Mouse (Mus musculus): Measurements from ENCODE around the gene Galm. TPM values are rescaled to one million over a fixed set of nuclear protein-coding genes. Genes with fewer than 3 reads are reported as not detected.

Galm gene
- polyA plus RNA-seq (2016; fragmentation: Nextera tagmentation; extraction: Ambion mirVana) = 4.8 and 5.0 TPM in 2 replicates

DNA sequence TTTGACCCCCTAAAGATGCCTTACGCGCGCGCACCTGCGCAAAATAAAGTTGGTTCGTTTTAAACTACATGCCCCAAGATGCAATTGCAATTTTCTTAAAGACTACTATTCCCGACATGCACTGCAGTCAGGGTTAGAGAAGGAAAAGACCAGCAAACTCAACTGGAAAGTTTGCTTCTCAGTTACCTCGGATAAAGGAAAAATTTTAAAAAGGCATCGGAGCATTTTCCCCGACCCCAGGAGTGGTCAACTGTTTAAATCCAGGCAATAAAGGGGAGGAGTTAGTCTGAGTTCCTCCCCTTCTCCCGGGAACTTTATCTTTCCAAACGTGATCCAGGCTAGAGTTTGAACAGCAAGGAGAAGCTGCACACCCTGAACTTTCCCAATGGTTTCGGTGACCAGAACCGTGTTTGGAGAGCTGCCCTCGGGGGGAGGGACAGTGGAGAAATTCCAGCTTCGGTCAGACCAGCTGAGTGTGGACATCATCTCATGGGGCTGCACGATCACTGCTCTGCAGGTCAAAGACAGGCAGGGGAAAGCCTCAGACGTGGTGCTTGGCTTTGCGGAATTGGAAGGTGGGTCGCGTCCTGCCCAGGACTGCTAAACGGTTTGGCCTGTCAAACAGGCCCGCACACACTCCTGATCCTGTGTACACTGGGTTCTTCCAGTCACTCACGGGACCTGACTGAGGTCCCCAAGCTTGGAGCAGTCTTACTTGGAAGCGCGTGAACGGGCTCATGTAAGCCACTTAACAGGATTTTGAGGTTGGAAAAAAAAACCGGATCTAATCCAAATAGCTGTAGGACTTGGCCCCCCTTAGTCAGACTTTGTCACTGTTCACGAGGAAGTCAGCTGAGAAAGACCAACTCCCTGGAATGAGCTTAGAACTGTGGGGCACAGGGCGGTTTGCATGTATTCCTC, at the start of gene Galm:
TSS of gene Galm (plus strand) at position 141 of the 921 bp plus-strand sequence.
- WGBS = 3% methylated on average over 30 of the region's 30 CpGs
- peak; percentile 64 for ATAC-seq (ENCODE audit: low FRiP score, low read depth)

DNA sequence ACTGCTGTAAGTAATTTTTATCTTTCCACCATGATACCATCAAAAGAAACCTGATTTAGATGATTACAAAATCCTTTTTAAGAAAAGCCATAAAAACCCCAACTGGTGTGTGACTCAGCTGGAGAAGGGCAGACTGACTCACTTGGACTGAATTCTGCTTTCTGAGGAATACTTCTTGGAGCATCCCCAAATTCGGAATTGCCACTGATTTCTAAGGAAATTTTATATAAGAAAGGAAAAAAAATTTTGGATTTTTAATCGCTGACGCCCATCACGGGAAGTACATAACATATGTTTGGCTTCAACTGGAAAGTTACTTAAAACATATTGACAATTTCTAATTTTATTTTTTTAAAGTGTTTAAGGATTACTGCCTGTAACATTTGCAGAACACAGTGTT, 48.5 kb upstream of the Galm start:
- Histone ChIP-seq H3K4me3 (no peak overlapping the region), H3K27me3 (no peaks in the 10 kb centered on the region), H3K4me1 (no peaks in the 10 kb centered on the region), H3K27ac (replicated peaks) (no peak overlapping the region), H3K4me2 (replicated peaks) (no peak overlapping the region), H3K9me3 (no peaks in the 10 kb centered on the region), H3K9ac (replicated peaks) (no peak overlapping the region), H3K36me3 (no peaks in the 10 kb centered on the region)
- ATAC-seq (ENCODE audit: low FRiP score, low read depth) = no peak
- WGBS = 92% methylated on average over 4 of the region's 4 CpGs

More for the DNA sequence above, at the start of gene Galm:
- Histone ChIP-seq H3K36me3 (no peaks in the 10 kb centered on the region), H3K9me3 (no peaks in the 10 kb centered on the region), H3K4me2 (replicated peaks) (peak within 1 kb of the TSS; percentile 67), H3K27ac (replicated peaks) (no peak within 1 kb of the TSS), H3K9ac (replicated peaks) (peak within 1 kb of the TSS; percentile 59), H3K4me1 (peaks cover 9% of the 10 kb centered on the region; the same call in 1 of the 2 replicates), H3K4me3 (peak within 1 kb of the TSS; percentile 51), H3K27me3 (0 out of 2 replicates have a peak, but pooled peaks cover 3% of the 10 kb centered on the region)

DNA sequence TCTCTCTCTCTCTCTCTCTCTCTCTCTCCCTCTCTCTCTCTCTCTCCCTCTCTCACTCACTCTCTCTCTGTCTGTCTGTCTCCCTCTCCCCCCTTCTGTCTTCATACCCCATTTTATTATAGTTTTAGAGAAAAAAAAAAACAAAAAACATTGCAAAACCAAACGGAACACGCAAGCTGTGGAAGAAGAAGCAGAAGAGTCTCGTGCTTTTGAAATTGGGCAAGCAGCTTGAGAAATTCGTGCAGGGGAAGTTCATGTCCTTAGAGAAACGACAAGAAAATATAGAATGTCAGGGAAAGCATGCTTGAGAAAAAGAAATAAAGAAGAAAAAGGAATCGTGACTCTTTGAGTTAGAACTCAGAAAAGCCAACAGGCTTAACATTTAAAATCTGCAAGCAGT, 44.0 kb upstream of the Galm start:
- WGBS = 82% methylated on average over 6 of the region's 6 CpGs
- Histone ChIP-seq H3K36me3 (no peaks in the 10 kb centered on the region), H3K27me3 (no peaks in the 10 kb centered on the region), H3K4me3 (no peak overlapping the region), H3K27ac (replicated peaks) (no peak overlapping the region), H3K4me1 (no peaks in the 10 kb centered on the region), H3K9me3 (no peaks in the 10 kb centered on the region), H3K4me2 (replicated peaks) (no peak overlapping the region), H3K9ac (replicated peaks) (no peak overlapping the region)
- ATAC-seq (ENCODE audit: low FRiP score, low read depth) = no peak

DNA sequence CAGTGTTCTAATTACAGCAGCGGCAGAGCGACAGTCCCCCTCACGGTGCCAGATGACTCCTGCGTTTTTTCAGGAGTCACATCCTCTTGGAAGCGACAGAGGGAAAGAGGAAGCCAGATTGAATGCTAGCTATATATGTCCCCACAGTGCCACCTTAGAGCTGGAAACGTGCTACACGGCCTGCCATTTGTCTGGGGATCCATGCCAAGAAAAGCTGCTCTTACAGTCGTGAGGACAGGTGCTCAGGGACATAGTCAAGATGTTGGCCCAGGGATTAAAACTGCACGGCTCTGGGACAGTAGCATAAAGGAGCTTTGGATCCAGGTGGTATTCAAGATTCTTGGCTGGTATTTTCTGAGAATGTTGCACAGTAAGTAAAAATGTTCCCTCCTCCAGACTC, 42.8 kb upstream of the Galm start:
- H3K27ac ChIP-seq (replicated peaks) = no peak overlapping the region
- H3K9ac ChIP-seq (replicated peaks) = no peak overlapping the region
- no peaks in the 10 kb centered on the region for H3K36me3 ChIP-seq
- H3K9me3 ChIP-seq = no peaks in the 10 kb centered on the region
- H3K4me3 ChIP-seq = no peak overlapping the region
- no peak overlapping the region for H3K4me2 ChIP-seq (replicated peaks)
- 87% methylated on average over 9 of the region's 9 CpGs for WGBS
- H3K4me1 ChIP-seq = no peaks in the 10 kb centered on the region
- no peak for ATAC-seq (ENCODE audit: low FRiP score, low read depth)
- H3K27me3 ChIP-seq = no peaks in the 10 kb centered on the region

DNA sequence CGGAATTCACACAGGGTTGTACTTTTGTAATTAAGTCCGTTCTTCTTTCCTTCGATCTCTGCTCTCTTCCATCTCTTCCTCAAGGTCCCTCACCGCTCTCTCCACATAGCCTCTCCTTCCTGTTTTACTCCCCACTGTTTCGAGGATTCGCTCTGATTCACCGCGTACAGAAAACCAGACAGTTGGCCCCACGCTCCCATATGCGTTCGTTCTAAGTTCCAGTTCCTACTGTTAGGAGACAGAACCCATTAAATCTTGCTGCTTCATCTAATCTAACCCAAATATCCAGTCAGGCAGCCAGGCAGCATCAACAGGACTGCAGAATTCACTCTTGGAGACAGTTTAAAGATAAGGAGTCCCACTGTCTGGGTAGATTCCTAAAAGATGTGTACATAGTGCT, 40.7 kb upstream of the Galm start:
- H3K4me2 ChIP-seq (replicated peaks) = no peak overlapping the region

GRCm38 (mm10) chr17:80088168-80088567, 39.1 kb upstream of the Galm start:
- no peak for ATAC-seq (ENCODE audit: low FRiP score, low read depth)
- Histone ChIP-seq H3K4me2 (replicated peaks) (no peak overlapping the region), H3K9ac (replicated peaks) (no peak overlapping the region), H3K9me3 (no peaks in the 10 kb centered on the region), H3K27ac (replicated peaks) (no peak overlapping the region), H3K27me3 (no peaks in the 10 kb centered on the region), H3K4me3 (no peak overlapping the region), H3K36me3 (no peaks in the 10 kb centered on the region), H3K4me1 (no peaks in the 10 kb centered on the region)
- 90% methylated on average over 3 of the region's 3 CpGs for WGBS

More for the DNA sequence above, 40.7 kb upstream of the Galm start:
- Histone ChIP-seq H3K4me3 (no peak overlapping the region), H3K36me3 (no peaks in the 10 kb centered on the region), H3K4me1 (no peaks in the 10 kb centered on the region), H3K9ac (replicated peaks) (no peak overlapping the region), H3K9me3 (no peaks in the 10 kb centered on the region), H3K27ac (replicated peaks) (no peak overlapping the region), H3K27me3 (no peaks in the 10 kb centered on the region)
- no peak for ATAC-seq (ENCODE audit: low FRiP score, low read depth)
- 93% methylated on average over 11 of the region's 11 CpGs for WGBS

GRCm38 (mm10) chr17:80090551-80090950, 36.7 kb upstream of the Galm start:
- Histone ChIP-seq H3K36me3 (no peaks in the 10 kb centered on the region), H3K27me3 (no peaks in the 10 kb centered on the region), H3K9me3 (no peaks in the 10 kb centered on the region), H3K9ac (replicated peaks) (no peak overlapping the region), H3K4me2 (replicated peaks) (no peak overlapping the region), H3K4me1 (peaks cover 3% of the 10 kb centered on the region), H3K27ac (replicated peaks) (no peak overlapping the region), H3K4me3 (no peak overlapping the region)
- 86% methylated on average over 4 of the region's 4 CpGs for WGBS
- no peak for ATAC-seq (ENCODE audit: low FRiP score, low read depth)

DNA sequence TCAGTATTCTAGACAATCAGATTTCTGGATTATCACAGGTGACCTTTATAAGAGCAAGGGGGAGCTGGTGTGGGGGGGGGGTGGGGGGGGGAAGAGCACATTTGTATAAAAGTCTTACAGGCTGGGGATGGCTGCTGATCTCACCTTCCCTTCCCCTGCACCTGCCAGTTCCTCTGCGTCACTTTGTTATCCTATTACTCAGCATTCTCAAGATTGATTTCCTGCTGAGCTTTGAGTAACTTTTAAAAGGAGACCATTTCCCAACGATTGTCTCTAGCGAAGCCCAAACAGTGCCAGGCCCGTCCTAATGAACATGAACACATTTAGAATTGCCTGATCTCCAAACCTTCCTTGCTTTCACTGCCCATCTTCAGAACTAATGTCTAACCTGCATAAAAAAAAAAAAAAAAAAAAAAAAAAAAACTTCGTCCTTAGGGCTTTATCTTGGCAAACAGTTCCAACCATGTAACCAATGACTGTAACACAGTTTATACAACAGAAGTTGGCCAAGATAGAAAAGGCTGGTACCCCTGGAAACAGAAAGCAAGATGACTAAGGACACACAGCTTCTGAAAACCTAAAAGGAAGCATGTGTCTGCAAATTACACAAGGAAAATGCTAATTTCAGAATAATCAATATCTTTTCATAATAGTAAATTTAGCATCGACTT, 35.3 kb upstream of the Galm start:
- 55% methylated on average over 6 of the region's 6 CpGs for WGBS
- Histone ChIP-seq H3K4me2 (replicated peaks) (no peak overlapping the region), H3K9ac (replicated peaks) (no peak overlapping the region)

GRCm38 (mm10) chr17:80095254-80095899, 31.9 kb upstream of the Galm start:
- Histone ChIP-seq H3K27ac (replicated peaks) (no peak overlapping the region), H3K4me1 (peaks cover 18% of the 10 kb centered on the region), H3K27me3 (no peaks in the 10 kb centered on the region), H3K9me3 (no peaks in the 10 kb centered on the region), H3K36me3 (no peaks in the 10 kb centered on the region), H3K9ac (replicated peaks) (0 out of 2 replicates have a peak overlapping the region, but pooled peaks have one; percentile 7), H3K4me2 (replicated peaks) (peak overlapping the region; percentile 39), H3K4me3 (no peak overlapping the region)
- WGBS = 76% methylated on average over 9 of the region's 9 CpGs
- peak; percentile 16; the same call in 1 of the 2 replicates for ATAC-seq (ENCODE audit: low FRiP score, low read depth)

More for the DNA sequence above, 35.3 kb upstream of the Galm start:
- no peaks in the 10 kb centered on the region for H3K9me3 ChIP-seq
- no peaks in the 10 kb centered on the region for H3K27me3 ChIP-seq
- H3K27ac ChIP-seq (replicated peaks) = no peak overlapping the region
- H3K4me3 ChIP-seq = no peak overlapping the region
- ATAC-seq (ENCODE audit: low FRiP score, low read depth) = no peak
- peaks cover 15% of the 10 kb centered on the region for H3K4me1 ChIP-seq
- H3K36me3 ChIP-seq = no peaks in the 10 kb centered on the region

DNA sequence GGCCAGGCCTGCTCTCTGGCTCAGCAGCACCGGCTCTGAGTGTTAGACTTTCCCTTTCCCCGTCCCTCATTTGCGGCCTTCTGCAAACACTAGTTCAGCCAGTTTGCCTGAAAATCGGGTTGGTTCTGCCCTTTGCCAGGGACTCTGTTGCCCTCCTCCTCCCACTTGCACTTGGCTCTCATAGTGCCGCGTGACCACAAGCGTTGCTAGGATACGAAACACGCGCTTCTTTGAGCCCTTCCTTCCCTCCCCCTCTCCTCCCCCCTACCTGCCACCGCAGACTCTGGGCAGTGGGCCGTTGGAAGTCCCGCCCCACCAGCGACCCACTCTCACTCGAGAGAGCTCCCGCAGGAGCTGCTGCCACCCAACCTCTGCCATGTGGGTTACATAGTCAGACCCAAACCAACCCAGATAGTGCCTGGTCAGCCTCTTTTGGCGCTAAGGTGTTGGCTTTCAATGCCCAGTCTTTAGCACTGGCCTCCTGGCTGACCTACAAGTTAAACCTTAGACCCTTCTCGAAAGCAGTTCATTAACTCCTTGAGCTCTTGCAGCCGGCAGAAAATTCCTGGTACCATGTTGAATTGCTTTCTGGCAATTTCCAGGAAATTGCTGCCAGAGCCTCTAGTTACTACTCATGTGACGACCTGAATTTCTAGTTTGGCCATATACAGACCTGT, 31.1 kb upstream of the Galm start:
- Histone ChIP-seq H3K9ac (replicated peaks) (0 out of 2 replicates have a peak overlapping the region, but pooled peaks have one; percentile 7), H3K4me1 (peaks cover 18% of the 10 kb centered on the region), H3K4me3 (peak overlapping the region; percentile 8), H3K9me3 (no peaks in the 10 kb centered on the region), H3K27me3 (no peaks in the 10 kb centered on the region), H3K27ac (replicated peaks) (no peak overlapping the region), H3K4me2 (replicated peaks) (peak overlapping the region; percentile 39), H3K36me3 (no peaks in the 10 kb centered on the region)
- ATAC-seq (ENCODE audit: low FRiP score, low read depth) = peak; percentile 89
- 14% methylated on average over 20 of the region's 20 CpGs for WGBS

DNA sequence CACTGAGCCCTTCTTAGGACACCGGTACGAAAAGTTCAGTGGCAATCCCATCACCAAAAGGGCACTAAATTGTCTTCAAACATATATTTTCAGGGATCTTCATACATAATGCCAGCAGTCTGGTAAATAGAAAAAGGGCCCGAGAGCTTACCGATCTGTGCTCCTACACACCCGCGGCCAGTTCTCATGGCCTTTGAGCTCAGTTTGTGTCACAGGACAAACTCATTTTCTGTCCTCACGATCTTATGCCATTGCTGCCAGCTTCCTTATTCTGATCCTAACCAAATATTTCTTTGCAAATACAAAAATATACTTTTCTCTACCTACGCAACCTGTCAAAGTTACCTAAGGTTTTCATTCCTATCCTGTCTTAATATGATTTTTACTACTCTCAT, 30.6 kb upstream of the Galm start:
- Histone ChIP-seq H3K4me1 (peaks cover 18% of the 10 kb centered on the region), H3K27me3 (no peaks in the 10 kb centered on the region), H3K27ac (replicated peaks) (no peak overlapping the region), H3K9ac (replicated peaks) (no peak overlapping the region), H3K9me3 (no peaks in the 10 kb centered on the region), H3K4me2 (replicated peaks) (no peak overlapping the region), H3K4me3 (no peak overlapping the region), H3K36me3 (no peaks in the 10 kb centered on the region)
- WGBS = 93% methylated on average over 8 of the region's 8 CpGs
- ATAC-seq (ENCODE audit: low FRiP score, low read depth) = no peak
